Mouse (Mus musculus) heart, embryonic 11.5 days (tissue): ENCODE measurements at regions not wholly inside any gene's neighbourhood (a gene's known extent, or its start where the extent isn't known, plus 50 kb on each side); places are given as distances from the start of the nearest gene placed in this dataset.
"Not testable (repeated sequence)": the region's sequence is repeated elsewhere in the genome, so short reads cannot be mapped to it uniquely, and the experiment has no call there.

ENCODE experiments used
- ATAC-seq: fragments of 200-750 bp; cut with Nextera tagmentation; replicated peaks from 2 replicates; pipeline ENCODE4 v1.8.0; 2017; ENCODE audit warnings: moderate library complexity; ENCODE audit not compliant: insufficient number of reproducible peaks, low FRiP score, low TSS enrichment
- H3K27ac ChIP-seq: fragments of 300-500 bp; sonication (generic); 2 replicates; pipeline ENCODE4 v1.5.1; 2014; ENCODE audit warnings: mild to moderate bottlenecking, low read depth, low read length
- H3K27me3 ChIP-seq: fragments of 300-500 bp; sonication (generic); 2 replicates; pipeline ENCODE4 v1.6.1; 2014; ENCODE audit warnings: mild to moderate bottlenecking, low read length, mixed read lengths; ENCODE audit not compliant: control insufficient read depth, insufficient read depth
- H3K36me3 ChIP-seq: fragments of 300-500 bp; sonication (generic); 2 replicates; pipeline ENCODE4 v1.6.1; 2014; ENCODE audit warnings: mild to moderate bottlenecking, low read length, moderate library complexity, mixed read lengths; ENCODE audit not compliant: control insufficient read depth, insufficient read depth
- H3K4me1 ChIP-seq: fragments of 300-500 bp; sonication (generic); 2 replicates; pipeline ENCODE4 v1.6.1; 2014; ENCODE audit warnings: low read length; ENCODE audit not compliant: control insufficient read depth, insufficient read depth
- H3K4me2 ChIP-seq: fragments of 300-500 bp; sonication (generic); 2 replicates; pipeline ENCODE4 v1.6.1; 2014; ENCODE audit warnings: mild to moderate bottlenecking, moderate library complexity
- H3K4me3 ChIP-seq: fragments of 300-500 bp; sonication (generic); 2 replicates; pipeline ENCODE4 v1.5.1; 2014; ENCODE audit warnings: low read depth, low read length
- H3K9ac ChIP-seq: fragments of 300-500 bp; sonication (generic); 2 replicates; pipeline ENCODE4 v1.6.1; 2014; ENCODE audit warnings: mild to moderate bottlenecking, low read depth, low read length, moderate library complexity
- H3K9me3 ChIP-seq: fragments of 300-500 bp; sonication (generic); replicated peaks from 2 replicates; pipeline ENCODE4 v1.6.1; 2016; ENCODE audit warnings: low read length; ENCODE audit not compliant: control insufficient read depth
- WGBS: fragments of 180-500 bp; shearing (Covaris S2); extraction: QIAGEN DNeasy Blood & Tissue Kit; methylation state at CpG from one replicate; pipeline ENCODE4 v1.1.7; 2014; ENCODE audit not compliant: insufficient replicate concordance; 5-methylcytosine and 5-hydroxymethylcytosine counted together

GRCm38 (mm10) chr10:86636953-86637376, 68.3 kb downstream of the Hsp90b1 start:
- H3K9ac ChIP-seq, H3K4me1 ChIP-seq, H3K27ac ChIP-seq, H3K27me3 ChIP-seq, H3K9me3 ChIP-seq, H3K36me3 ChIP-seq: not testable (repeated sequence)
- peak; percentile 59 for ATAC-seq
- Histone ChIP-seq H3K4me2 (peak overlapping the region; percentile 59), H3K4me3 (peak overlapping the region; percentile 21)
- 5% methylated on average over 14 of the region's 14 CpGs for WGBS

- H3K9me3 ChIP-seq, H3K4me1 ChIP-seq, H3K27ac ChIP-seq, H3K27me3 ChIP-seq, H3K36me3 ChIP-seq, H3K9ac ChIP-seq, ATAC-seq: not testable (repeated sequence)
- Histone ChIP-seq H3K4me3 (peak overlapping the region; percentile 21), H3K4me2 (peak overlapping the region; percentile 59)
- WGBS, result 23% methylated on average over 6 of the region's 6 CpGs
Measured at GRCm38 (mm10) chr10:86636515-86636914, 68.8 kb downstream of the Hsp90b1 start.

- not testable (repeated sequence) for H3K4me2 ChIP-seq, H3K9me3 ChIP-seq, H3K27ac ChIP-seq, H3K36me3 ChIP-seq, ATAC-seq, H3K4me3 ChIP-seq, H3K9ac ChIP-seq, H3K4me1 ChIP-seq, H3K27me3 ChIP-seq
Measured at GRCm38 (mm10) chr10:86626734-86627133, 78.6 kb downstream of the Hsp90b1 start.

- H3K4me2 ChIP-seq, H3K27ac ChIP-seq, H3K4me1 ChIP-seq, H3K27me3 ChIP-seq, H3K9me3 ChIP-seq, H3K4me3 ChIP-seq, H3K9ac ChIP-seq, H3K36me3 ChIP-seq, ATAC-seq: not testable (repeated sequence)
- WGBS, result 77% methylated on average over 6 of the region's 6 CpGs
Measured at GRCm38 (mm10) chr10:86617958-86618664, 87.2 kb downstream of the Hsp90b1 start.

- not testable (repeated sequence) for H3K27me3 ChIP-seq, H3K4me1 ChIP-seq, H3K9me3 ChIP-seq, H3K27ac ChIP-seq, ATAC-seq, H3K9ac ChIP-seq, H3K36me3 ChIP-seq, H3K4me3 ChIP-seq, H3K4me2 ChIP-seq
- 48% methylated on average over 1 of the region's 1 CpGs for WGBS
Measured at GRCm38 (mm10) chr10:86612341-86612740, 93.0 kb downstream of the Hsp90b1 start.

GRCm38 (mm10) chr10:86610027-86610426, 95.3 kb downstream of the Hsp90b1 start:
- not testable (repeated sequence) for H3K9me3 ChIP-seq, H3K27ac ChIP-seq, H3K9ac ChIP-seq, H3K4me3 ChIP-seq, ATAC-seq, H3K27me3 ChIP-seq, H3K4me2 ChIP-seq, H3K4me1 ChIP-seq, H3K36me3 ChIP-seq
- whole genome bisulfite sequencing, result 43% methylated on average over 2 of the region's 2 CpGs

GRCm38 (mm10) chr10:86600843-86601242, 102.1 kb upstream of the Syn3 start:
- not testable (repeated sequence) for H3K27me3 ChIP-seq, H3K9ac ChIP-seq, H3K36me3 ChIP-seq, H3K4me3 ChIP-seq, H3K9me3 ChIP-seq, H3K4me1 ChIP-seq, H3K27ac ChIP-seq, H3K4me2 ChIP-seq, ATAC-seq
- WGBS, result 47% methylated on average over 7 of the region's 7 CpGs

- WGBS, result 89% methylated on average over 7 of the region's 7 CpGs
- not testable (repeated sequence) for ATAC-seq
Measured at GRCm38 (mm10) chr10:86599991-86600390, 101.3 kb upstream of the Syn3 start.

GRCm38 (mm10) chr10:86590211-86590610, 91.5 kb upstream of the Syn3 start:
- not testable (repeated sequence) for H3K27me3 ChIP-seq, H3K36me3 ChIP-seq, H3K9ac ChIP-seq, ATAC-seq, H3K4me1 ChIP-seq, H3K4me3 ChIP-seq, H3K4me2 ChIP-seq, H3K9me3 ChIP-seq, H3K27ac ChIP-seq
- WGBS, result 63% methylated on average over 2 of the region's 2 CpGs

More at GRCm38 (mm10) chr10:86599991-86600390, 101.3 kb upstream of the Syn3 start:
- H3K4me1 ChIP-seq, H3K27ac ChIP-seq, H3K27me3 ChIP-seq, H3K4me2 ChIP-seq, H3K36me3 ChIP-seq, H3K4me3 ChIP-seq, H3K9ac ChIP-seq, H3K9me3 ChIP-seq: not testable (repeated sequence)
